15 mouse cellular contexts compared by ENCODE assay signal in genomic region chr13:45622871-45623546, GRCm38 (mm10).
DNase-seq lines count a peak whose midpoint lies in the region; ATAC-seq and TF ChIP-seq lines count a peak whose summit lies in the region.
"Had no signal": no experiment of that assay in that cellular context is flagged by ENCODE, and none has a peak within 500 bp of the region (broad histone marks: within the 10 kb centered on the region; RNA-seq: fewer than 3 reads in every experiment).

No protein-coding gene starts in this region.

- no peak for ATAC-seq in heart, embryonic 13.5 days (ENCODE audit: extremely low read depth, insufficient number of reproducible peaks, low FRiP score, low TSS enrichment)
- peak; percentile 71 for ATAC-seq in kidney, postnatal 0 days (replicated peaks; ENCODE audit: low FRiP score, low read depth)
- no peak for ATAC-seq in intestine, postnatal 0 days
- ATAC-seq in midbrain, embryonic 15.5 days (replicated peaks): no peak
- ATAC-seq: hindbrain, postnatal 0 days; Patski had no signal

- peaks cover 51% of the 10 kb centered on the region for H3K4me1 ChIP-seq in heart, embryonic 13.5 days
- H3K4me1 ChIP-seq in kidney, postnatal 0 days (replicated peaks; ENCODE audit: insufficient read depth, low read length): no peaks in the 10 kb centered on the region; the same call in 1 of the 2 replicates
- 0 out of 2 replicates have a peak, but pooled peaks cover 2% of the 10 kb centered on the region for H3K4me1 ChIP-seq in intestine, postnatal 0 days (replicated peaks; ENCODE audit: control insufficient read depth, insufficient read depth, low read length)
- peaks cover 5% of the 10 kb centered on the region for H3K4me1 ChIP-seq in midbrain, embryonic 15.5 days

- no peak overlapping the region for H3K9ac ChIP-seq in heart, embryonic 13.5 days
- no peak overlapping the region for H3K9ac ChIP-seq in kidney, postnatal 0 days (ENCODE audit: low read depth, low read length)
- H3K9ac ChIP-seq in intestine, postnatal 0 days (ENCODE audit: low read depth, low read length): no peak overlapping the region
- no peak overlapping the region for H3K9ac ChIP-seq in midbrain, embryonic 15.5 days

- 60% methylated on average over 4 of the region's 4 CpGs for WGBS in heart, embryonic 13.5 days
- 89% methylated on average over 4 of the region's 4 CpGs for WGBS in kidney, postnatal 0 days
- 97% methylated on average over 4 of the region's 4 CpGs for WGBS in intestine, postnatal 0 days
- 84% methylated on average over 4 of the region's 4 CpGs for WGBS in midbrain, embryonic 15.5 days

- no peak overlapping the region for H3K4me2 ChIP-seq in heart, embryonic 13.5 days
- no peak overlapping the region for H3K4me2 ChIP-seq in kidney, postnatal 0 days (ENCODE audit: low read length)
- H3K4me2 ChIP-seq in intestine, postnatal 0 days (replicated peaks; ENCODE audit: low read depth): no peak overlapping the region
- H3K4me2 ChIP-seq in midbrain, embryonic 15.5 days: no peak overlapping the region

- intact Hi-C loops in left cerebral cortex, postnatal 4 days (cut with DNase I): no loop called here
- intact Hi-C loops in left cerebral cortex, postnatal 25 days (cut with DNase I): no loop called here

- no peaks in the 10 kb centered on the region for H3K36me3 ChIP-seq in heart, embryonic 13.5 days
- H3K36me3 ChIP-seq in kidney, postnatal 0 days (ENCODE audit: insufficient read depth, low read length): no peaks in the 10 kb centered on the region
- no peaks in the 10 kb centered on the region; the same call in 1 of the 2 replicates for H3K36me3 ChIP-seq in intestine, postnatal 0 days (ENCODE audit: control insufficient read depth, insufficient read depth)
- no peaks in the 10 kb centered on the region for H3K36me3 ChIP-seq in midbrain, embryonic 15.5 days (replicated peaks)

- H3K9me3 ChIP-seq in heart, embryonic 13.5 days: peaks cover 4% of the 10 kb centered on the region; the same call in 1 of the 2 replicates
- no peaks in the 10 kb centered on the region for H3K9me3 ChIP-seq in kidney, postnatal 0 days (replicated peaks; ENCODE audit: low read length)
- H3K9me3 ChIP-seq in intestine, postnatal 0 days (ENCODE audit: control insufficient read depth): no peaks in the 10 kb centered on the region
- H3K9me3 ChIP-seq in midbrain, embryonic 15.5 days: no peaks in the 10 kb centered on the region

- H3K4me3 ChIP-seq in heart, embryonic 13.5 days: no peak overlapping the region
- H3K4me3 ChIP-seq in kidney, postnatal 0 days (replicated peaks; ENCODE audit: low read depth, low read length): no peak overlapping the region
- H3K4me3 ChIP-seq in intestine, postnatal 0 days (ENCODE audit: low read depth, low read length): no peak overlapping the region
- no peak overlapping the region for H3K4me3 ChIP-seq in midbrain, embryonic 15.5 days
- H3K4me3 ChIP-seq: erythroblast, embryonic 14.5 days; myocyte had no signal

- peak overlapping the region; percentile 65 for H3K27ac ChIP-seq in heart, embryonic 13.5 days (replicated peaks)
- H3K27ac ChIP-seq in kidney, postnatal 0 days: peak overlapping the region; percentile 44; the same call in 1 of the 2 replicates
- no peak overlapping the region for H3K27ac ChIP-seq in intestine, postnatal 0 days (ENCODE audit: low read depth, low read length)
- H3K27ac ChIP-seq in midbrain, embryonic 15.5 days: no peak overlapping the region
- H3K27ac ChIP-seq: hindbrain, postnatal 0 days had no signal

- DNase-seq in left cerebral cortex, postnatal 4 days: peak; percentile 47
- no peak for DNase-seq in left cerebral cortex, postnatal 25 days (ENCODE audit: low spot score in 2 of 2)
- peak; percentile 21 to 32 for DNase-seq in cerebellum, adult 18-20 months
- DNase-seq in kidney, postnatal 0 days (ENCODE audit: low spot score): no peak
- DNase-seq in frontal cortex, postnatal 14 days (ENCODE audit: low spot score in 2 of 2): no peak
- DNase-seq: adrenal gland, postnatal 10 days; layer of hippocampus, postnatal 36 days; liver had no signal

- TF ChIP-seq CTCF in kidney, postnatal 0 days (IDR thresholded peaks at IDR 0.05; ENCODE audit: low read depth): no peak
- no peak for TF ChIP-seq CTCF in intestine, postnatal 0 days (IDR thresholded peaks at IDR 0.05; ENCODE audit: low read depth)

- no peaks in the 10 kb centered on the region for H3K27me3 ChIP-seq in heart, embryonic 13.5 days (replicated peaks)
- H3K27me3 ChIP-seq in kidney, postnatal 0 days (ENCODE audit: insufficient read depth, low read length): no peaks in the 10 kb centered on the region
- no peaks in the 10 kb centered on the region for H3K27me3 ChIP-seq in intestine, postnatal 0 days (replicated peaks; ENCODE audit: control insufficient read depth, insufficient read depth, low read length)
- no peaks in the 10 kb centered on the region for H3K27me3 ChIP-seq in midbrain, embryonic 15.5 days (replicated peaks)
- H3K27me3 ChIP-seq: Patski had no signal

Comparison
In these comparisons a context has a peak if more than half of its experiments do, and no peak if none do; other contexts are left out.
1. DNase-seq: peak in left cerebral cortex, postnatal 4 days (single experiment) and cerebellum, adult 18-20 months (2 of 2); none in left cerebral cortex, postnatal 25 days (0 of 2), kidney, postnatal 0 days (single experiment) and frontal cortex, postnatal 14 days (0 of 2).
2. H3K27ac ChIP-seq: peak in heart, embryonic 13.5 days (single experiment) and kidney, postnatal 0 days (single experiment); none in intestine, postnatal 0 days (single experiment) and midbrain, embryonic 15.5 days (single experiment).